Mouse (Mus musculus) lung, adult 2 months (tissue): ENCODE measurements around the gene Cdca7l. TPM values are rescaled to one million over a fixed set of nuclear protein-coding genes. Genes with fewer than 3 reads are reported as not detected.
"Not testable (repeated sequence)": the region's sequence is repeated elsewhere in the genome, so short reads cannot be mapped to it uniquely, and the experiment has no call there.

Source experiments
- DNase-seq: peaks from one replicate; pipeline ENCODE4 v3.0.0; 2022
- H3K4me1 ChIP-seq: fragments of 200-500 bp; 2 replicates; pipeline ENCODE4 v1.6.1; 2011; ENCODE audit warnings: low read length; ENCODE audit not compliant: control insufficient read depth, insufficient read depth
- H3K4me3 ChIP-seq: fragments of 200-500 bp; replicated peaks from 2 replicates; pipeline ENCODE3; 2011; ENCODE audit warnings: low read depth, mild to moderate bottlenecking, control low read depth, low read length; ENCODE audit errors: extremely low read depth
- CTCF ChIP-seq: fragments of 200-500 bp; IDR thresholded peaks from 2 replicates; pipeline ENCODE4 v1.5.1; 2011; ENCODE audit warnings: mild to moderate bottlenecking, low read length, control low read depth; ENCODE audit not compliant: insufficient read depth
- POLR2A ChIP-seq: fragments of 200-500 bp; IDR thresholded peaks from 2 replicates; pipeline ENCODE4 v1.6.1; 2011; ENCODE audit warnings: low read depth, mild to moderate bottlenecking, control low read depth, low read length, borderline replicate concordance; ENCODE audit errors: extremely low read depth
- WGBS: fragments of 180-500 bp; shearing (Covaris S2); methylation state at CpG from one replicate; pipeline ENCODE4 v1.1.7; 2018; 5-methylcytosine and 5-hydroxymethylcytosine counted together
- polyA plus RNA-seq: library from polyadenylated mRNA; depleted of rRNA; stranded (reverse); fragments of >200 nt; gene quantifications from 2 replicates; pipeline ENCODE4 v1.2.3, GENCODE M21; 2012

Gene Cdca7l
- polyA plus RNA-seq, 1 experiment, result 2.6 TPM

GRCm38 (mm10) chr12:117903671-117904070, 99.6 kb downstream of the Cdca7l start:
- Histone ChIP-seq H3K4me3 (no peak overlapping the region), H3K4me1 (no peaks in the 10 kb centered on the region)
- 87% methylated on average over 8 of the region's 8 CpGs for WGBS
- no peak for DNase-seq
- TF ChIP-seq CTCF, result no peak
- TF ChIP-seq POLR2A, result no peak

GRCm38 (mm10) chr12:117905232-117905840, 101.2 kb downstream of the Cdca7l start:
- WGBS, result 76% methylated on average over 4 of the region's 4 CpGs
- DNase-seq, H3K4me3 ChIP-seq, H3K4me1 ChIP-seq: not testable (repeated sequence)

- Histone ChIP-seq H3K4me1 (no peaks in the 10 kb centered on the region), H3K4me3 (no peak overlapping the region)
- TF ChIP-seq POLR2A (no peak), CTCF (no peak)
- DNase-seq, result no peak
- WGBS, result 73% methylated on average over 1 of the region's 1 CpGs
These were observed 107.3 kb downstream of the Cdca7l start for GRCm38 (mm10) chr12:117911396-117911795.

GRCm38 (mm10) chr12:117914613-117915245, 110.6 kb downstream of the Cdca7l start:
- H3K4me1 ChIP-seq, result no peaks in the 10 kb centered on the region
- H3K4me3 ChIP-seq, result no peak overlapping the region
- DNase-seq, result no peak
- TF ChIP-seq POLR2A (no peak), CTCF (no peak)
- WGBS, result 43% methylated on average over 10 of the region's 10 CpGs

- TF ChIP-seq CTCF, result no peak
- no peak for TF ChIP-seq POLR2A
These were observed 111.9 kb downstream of the Cdca7l start for GRCm38 (mm10) chr12:117915826-117916588.

More at GRCm38 (mm10) chr12:117915826-117916588, 111.9 kb downstream of the Cdca7l start:
- no peak for DNase-seq
- no peaks in the 10 kb centered on the region for H3K4me1 ChIP-seq
- 66% methylated on average over 10 of the region's 10 CpGs for WGBS
- no peak overlapping the region for H3K4me3 ChIP-seq
